Mouse (Mus musculus): ENCODE data around the gene Defb45. TPM values are rescaled to one million over a fixed set of nuclear protein-coding genes. Genes with fewer than 3 reads are reported as not detected.

The Defb45 gene
- polyA plus RNA-seq, 1 experiment from 2014 or later = not detected

DNA sequence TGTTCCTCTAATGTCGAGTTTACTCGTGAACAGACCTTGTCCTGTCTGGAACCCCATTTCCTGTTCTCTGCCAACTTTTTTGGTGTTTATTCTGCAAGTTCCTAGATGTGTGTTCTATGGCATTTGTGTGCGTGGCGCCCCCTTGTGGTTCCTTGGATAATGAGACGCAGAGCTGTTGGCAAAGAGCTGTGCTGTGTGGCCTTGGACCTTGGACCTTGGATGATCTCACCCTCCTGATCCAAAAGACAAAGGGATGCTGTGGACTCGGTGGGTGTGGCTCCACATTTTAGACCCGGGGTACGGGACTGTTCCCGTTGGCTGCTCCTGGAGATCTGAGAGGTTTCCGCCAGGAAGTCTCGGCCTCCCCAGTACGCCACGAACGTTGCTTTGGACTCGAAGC is 4.9 kb upstream of the Defb45 start, which contains the start of gene Defb36:
Gene Defb36 (plus strand): TSS at position 271 of the 400 bp plus-strand sequence.
- Histone ChIP-seq H3K27me3 (no peaks in the 10 kb centered on the region), H3K4me2 (no peak within 1 kb of the TSS), H3K4me3 (no peak within 1 kb of the TSS), H3K9me3 (no peaks in the 10 kb centered on the region), H3K36me3 (no peaks in the 10 kb centered on the region), H3K9ac (no peak within 1 kb of the TSS), H3K27ac (no peak within 1 kb of the TSS), H3K4me1 (no peaks in the 10 kb centered on the region)
- ATAC-seq (ENCODE audit: insufficient number of reproducible peaks, insufficient read depth, low FRiP score, low TSS enrichment, low read depth) = no peak
- 82% methylated on average over 15 of the region's 15 CpGs for WGBS

- no peak for ATAC-seq (ENCODE audit: insufficient number of reproducible peaks, insufficient read depth, low FRiP score, low TSS enrichment, low read depth)
- no peak overlapping the region for H3K4me2 ChIP-seq
- no peaks in the 10 kb centered on the region for H3K9me3 ChIP-seq
- H3K9ac ChIP-seq = no peak overlapping the region
- no peaks in the 10 kb centered on the region for H3K4me1 ChIP-seq
- H3K27ac ChIP-seq = no peak overlapping the region
- H3K27me3 ChIP-seq = no peaks in the 10 kb centered on the region
- H3K4me3 ChIP-seq = no peak overlapping the region
- WGBS = 73% methylated on average over 4 of the region's 4 CpGs
- H3K36me3 ChIP-seq = no peaks in the 10 kb centered on the region
These were observed 2.2 kb upstream of the Defb45 start for GRCm38 (mm10) chr2:152601275-152601960.

GRCm38 (mm10) chr2:152600076-152600475 is 877 bp upstream of the Defb45 start:
- WGBS = 83% methylated on average over 6 of the region's 6 CpGs
- ATAC-seq (ENCODE audit: insufficient number of reproducible peaks, insufficient read depth, low FRiP score, low TSS enrichment, low read depth) = no peak

GRCm38 (mm10) chr2:152589021-152589420 is 10.2 kb downstream of the Defb45 start:
- Histone ChIP-seq H3K4me2 (no peak overlapping the region), H3K27me3 (no peaks in the 10 kb centered on the region), H3K9me3 (no peaks in the 10 kb centered on the region), H3K27ac (no peak overlapping the region), H3K4me3 (no peak overlapping the region), H3K36me3 (no peaks in the 10 kb centered on the region), H3K4me1 (0 out of 2 replicates have a peak, but pooled peaks cover 3% of the 10 kb centered on the region), H3K9ac (no peak overlapping the region)
- 30% methylated on average over 6 of the region's 6 CpGs for WGBS
- ATAC-seq (ENCODE audit: insufficient number of reproducible peaks, insufficient read depth, low FRiP score, low TSS enrichment, low read depth) = no peak

More at GRCm38 (mm10) chr2:152600076-152600475, 877 bp upstream of the Defb45 start:
- Histone ChIP-seq H3K27ac (no peak overlapping the region), H3K9me3 (no peaks in the 10 kb centered on the region), H3K4me3 (no peak overlapping the region), H3K4me1 (no peaks in the 10 kb centered on the region), H3K36me3 (no peaks in the 10 kb centered on the region), H3K4me2 (no peak overlapping the region), H3K27me3 (no peaks in the 10 kb centered on the region), H3K9ac (no peak overlapping the region)

DNA sequence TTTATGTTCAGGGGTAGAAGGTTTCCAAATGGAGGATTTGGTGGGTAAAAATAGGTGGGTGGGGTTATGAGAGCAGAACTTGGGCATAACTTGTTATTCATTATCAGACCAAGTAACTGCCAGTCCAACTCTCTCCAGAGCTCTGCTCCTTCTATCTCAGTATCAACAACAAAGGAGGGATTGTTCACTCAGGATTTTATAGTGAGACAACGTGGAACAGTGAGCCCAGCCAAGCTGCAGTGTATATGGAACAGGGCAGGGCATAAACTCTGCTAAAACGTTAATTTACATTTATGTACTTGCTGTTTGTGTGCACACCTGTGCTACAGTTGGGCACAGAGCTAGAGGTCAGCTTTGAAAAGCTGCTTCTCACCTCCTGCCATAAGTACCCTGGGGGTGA is 10.7 kb downstream of the Defb45 start:
- H3K36me3 ChIP-seq = no peaks in the 10 kb centered on the region
- 0 out of 2 replicates have a peak, but pooled peaks cover 3% of the 10 kb centered on the region for H3K4me1 ChIP-seq
- no peak for ATAC-seq (ENCODE audit: insufficient number of reproducible peaks, insufficient read depth, low FRiP score, low TSS enrichment, low read depth)
- no peak overlapping the region for H3K9ac ChIP-seq
- H3K4me3 ChIP-seq = no peak overlapping the region
- 15% methylated on average over 2 of the region's 2 CpGs for WGBS
- H3K4me2 ChIP-seq = no peak overlapping the region
- no peak overlapping the region for H3K27ac ChIP-seq
- H3K27me3 ChIP-seq = no peaks in the 10 kb centered on the region
- H3K9me3 ChIP-seq = no peaks in the 10 kb centered on the region

GRCm38 (mm10) chr2:152586926-152587560 is 12.2 kb downstream of the Defb45 start:
- H3K9ac ChIP-seq = no peak overlapping the region
- WGBS = 76% methylated on average over 4 of the region's 4 CpGs
- no peaks in the 10 kb centered on the region for H3K27me3 ChIP-seq
- H3K36me3 ChIP-seq = no peaks in the 10 kb centered on the region
- H3K4me2 ChIP-seq = no peak overlapping the region
- no peak overlapping the region for H3K4me3 ChIP-seq
- H3K9me3 ChIP-seq = no peaks in the 10 kb centered on the region
- H3K27ac ChIP-seq = no peak overlapping the region
- H3K4me1 ChIP-seq = 0 out of 2 replicates have a peak, but pooled peaks cover 3% of the 10 kb centered on the region
- ATAC-seq (ENCODE audit: insufficient number of reproducible peaks, insufficient read depth, low FRiP score, low TSS enrichment, low read depth) = no peak

DNA sequence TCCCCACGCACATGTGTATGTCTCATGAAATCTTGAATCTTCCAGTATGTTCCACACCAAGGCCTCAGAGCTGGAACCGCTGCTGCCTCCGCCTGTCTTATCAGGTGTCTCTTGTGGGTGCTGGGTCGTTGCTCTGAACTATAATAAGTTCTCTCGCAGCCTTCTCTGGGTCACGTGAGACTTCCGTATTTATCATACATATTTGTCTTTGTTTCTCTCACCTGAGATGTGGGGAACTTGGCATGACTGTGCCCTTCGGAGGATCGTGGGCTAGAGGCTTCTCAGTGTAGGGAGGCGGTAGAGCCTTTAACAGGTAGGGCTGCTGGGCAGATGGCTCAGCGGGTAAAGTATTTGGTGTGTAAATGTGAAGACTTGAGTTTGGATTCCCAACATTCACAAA is 18.6 kb downstream of the Defb45 start:
- Histone ChIP-seq H3K4me3 (no peak overlapping the region), H3K27ac (no peak overlapping the region), H3K27me3 (no peaks in the 10 kb centered on the region), H3K9me3 (no peaks in the 10 kb centered on the region), H3K4me1 (no peaks in the 10 kb centered on the region), H3K9ac (no peak overlapping the region), H3K4me2 (no peak overlapping the region), H3K36me3 (no peaks in the 10 kb centered on the region)
- 83% methylated on average over 11 of the region's 11 CpGs for WGBS
- no peak for ATAC-seq (ENCODE audit: insufficient number of reproducible peaks, insufficient read depth, low FRiP score, low TSS enrichment, low read depth)

DNA sequence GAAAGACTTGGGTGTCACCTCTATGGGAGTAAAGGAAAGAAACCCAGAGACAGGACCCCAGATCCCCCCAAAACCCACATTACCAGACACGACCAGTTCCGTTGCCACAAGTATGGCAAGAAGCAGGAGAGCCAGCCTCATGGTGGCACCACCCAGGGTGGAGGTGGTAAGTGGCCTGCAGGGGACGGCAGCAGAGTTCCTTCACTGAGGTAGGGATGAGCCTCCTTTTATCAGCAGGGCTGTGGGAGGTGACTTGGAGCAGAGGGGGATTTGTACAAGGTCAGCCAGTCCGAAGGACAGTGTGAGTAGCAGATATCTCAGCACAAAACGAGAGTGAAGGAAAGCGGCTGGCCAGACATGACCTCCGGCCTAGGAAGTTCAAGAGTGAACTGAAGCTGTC is 19.1 kb downstream of the Defb45 start, which contains the start of gene Defb19:
Gene Defb19 (minus strand): TSS at position 206 of the 400 bp plus-strand sequence.
- H3K27ac ChIP-seq = no peak within 1 kb of the TSS
- WGBS = 70% methylated on average over 7 of the region's 7 CpGs
- no peaks in the 10 kb centered on the region for H3K4me1 ChIP-seq
- H3K4me2 ChIP-seq = no peak within 1 kb of the TSS
- no peak within 1 kb of the TSS for H3K9ac ChIP-seq
- H3K36me3 ChIP-seq = no peaks in the 10 kb centered on the region
- no peaks in the 10 kb centered on the region for H3K9me3 ChIP-seq
- no peak within 1 kb of the TSS for H3K4me3 ChIP-seq
- H3K27me3 ChIP-seq = no peaks in the 10 kb centered on the region
- ATAC-seq (ENCODE audit: insufficient number of reproducible peaks, insufficient read depth, low FRiP score, low TSS enrichment, low read depth) = no peak

GRCm38 (mm10) chr2:152573484-152573883 is 25.7 kb downstream of the Defb45 start:
- WGBS = 85% methylated on average over 8 of the region's 8 CpGs
- no peak overlapping the region for H3K9ac ChIP-seq

GRCm38 (mm10) chr2:152572114-152572794 is 26.9 kb downstream of the Defb45 start, which contains the start of gene Defb21:
TSS of gene Defb21 (plus strand) at chr2:152572744.
- Histone ChIP-seq H3K9ac (no peak within 1 kb of the TSS), H3K36me3 (no peaks in the 10 kb centered on the region), H3K4me1 (no peaks in the 10 kb centered on the region), H3K4me3 (no peak within 1 kb of the TSS), H3K4me2 (no peak within 1 kb of the TSS), H3K27me3 (no peaks in the 10 kb centered on the region), H3K27ac (no peak within 1 kb of the TSS), H3K9me3 (no peaks in the 10 kb centered on the region)
- 62% methylated on average over 11 of the region's 11 CpGs for WGBS
- ATAC-seq (ENCODE audit: insufficient number of reproducible peaks, insufficient read depth, low FRiP score, low TSS enrichment, low read depth) = no peak

More at GRCm38 (mm10) chr2:152573484-152573883, 25.7 kb downstream of the Defb45 start:
- ATAC-seq (ENCODE audit: insufficient number of reproducible peaks, insufficient read depth, low FRiP score, low TSS enrichment, low read depth) = no peak
- Histone ChIP-seq H3K4me2 (no peak overlapping the region), H3K4me3 (no peak overlapping the region), H3K27ac (no peak overlapping the region), H3K27me3 (no peaks in the 10 kb centered on the region), H3K36me3 (no peaks in the 10 kb centered on the region), H3K9me3 (no peaks in the 10 kb centered on the region), H3K4me1 (no peaks in the 10 kb centered on the region)

- no peaks in the 10 kb centered on the region for H3K4me1 ChIP-seq
- ATAC-seq (ENCODE audit: insufficient number of reproducible peaks, insufficient read depth, low FRiP score, low TSS enrichment, low read depth) = no peak
- no peaks in the 10 kb centered on the region for H3K36me3 ChIP-seq
- H3K27me3 ChIP-seq = no peaks in the 10 kb centered on the region
- no peak overlapping the region for H3K4me2 ChIP-seq
- no peak overlapping the region for H3K27ac ChIP-seq
- H3K4me3 ChIP-seq = no peak overlapping the region
- WGBS = 58% methylated on average over 6 of the region's 6 CpGs
- no peak overlapping the region for H3K9ac ChIP-seq
- no peaks in the 10 kb centered on the region for H3K9me3 ChIP-seq
These were observed 28.9 kb downstream of the Defb45 start for GRCm38 (mm10) chr2:152570313-152570712.
